Mouse (Mus musculus) lung, adult 10 weeks (tissue): ENCODE results near the gene Man1c1. TPM values are rescaled to one million over a fixed set of nuclear protein-coding genes. Genes with fewer than 3 reads are reported as not detected.

ENCODE experiments used
- polyA plus RNA-seq: library from polyadenylated mRNA; stranded (reverse); fragments of 350-450 nt; fragmentation: Illumina TruSeq; extraction: RNeasy Lipid Tissue Mini Kit (QIAGEN cat#74804); gene quantifications from one replicate; pipeline ENCODE4 v1.2.3, GENCODE M21; 2014; ENCODE audit warnings: low read depth, low replicate concordance; ENCODE audit not compliant: insufficient read depth

The Man1c1 gene
- polyA plus RNA-seq, result 7.4 TPM

GRCm38 (mm10) chr4:134703835-134704546, at the start of gene Man1c1:
TSS of gene Man1c1 (minus strand) at chr4:134704290.

GRCm38 (mm10) chr4:134551494-134552316, 152.4 kb downstream of the Man1c1 start, which contains the start of gene Selenon:
TSS of gene Selenon (minus strand) at chr4:134552166.

GRCm38 (mm10) chr4:134534932-134535786, 168.9 kb downstream of the Man1c1 start, which contains the start of gene Mtfr1l:
TSS of gene Mtfr1l (minus strand) at chr4:134535387.

Other genes starting within 250 kb of the Man1c1 start
- gene Stmn1, start 236.0 kb downstream of the Man1c1 start, polyA plus RNA-seq, result 191 TPM
- 47.6 TPM for gene Paqr7, start 207.6 kb downstream of the Man1c1 start, polyA plus RNA-seq
- not detected for gene Aunip, start 193.3 kb downstream of the Man1c1 start, polyA plus RNA-seq
- gene Mtfr1l, start 168.9 kb downstream of the Man1c1 start, polyA plus RNA-seq, result 75.8 TPM
- 18.5 TPM for gene Selenon, start 152.1 kb downstream of the Man1c1 start, polyA plus RNA-seq
- 16.0 TPM for gene Ldlrap1, start 63.7 kb upstream of the Man1c1 start, polyA plus RNA-seq
- gene Maco1, start 149.1 kb upstream of the Man1c1 start, polyA plus RNA-seq, result 13.2 TPM
- gene Rhd, start 160.2 kb upstream of the Man1c1 start, polyA plus RNA-seq, result not detected
- gene Tmem50a, start 210.7 kb upstream of the Man1c1 start, polyA plus RNA-seq, result 212 TPM
- gene Rsrp1, start 219.3 kb upstream of the Man1c1 start, polyA plus RNA-seq, result 342 TPM
- 124 TPM for gene Syf2, start 226.6 kb upstream of the Man1c1 start, polyA plus RNA-seq